Mouse (Mus musculus) lung, adult 10 weeks (tissue): ENCODE data around the gene Kctd20. TPM values are rescaled to one million over a fixed set of nuclear protein-coding genes. Genes with fewer than 3 reads are reported as not detected.

Source experiments
- polyA plus RNA-seq: library from polyadenylated mRNA; stranded (reverse); fragments of 350-450 nt; fragmentation: Illumina TruSeq; extraction: RNeasy Lipid Tissue Mini Kit (QIAGEN cat#74804); gene quantifications from one replicate; pipeline ENCODE4 v1.2.3, GENCODE M21; 2014; ENCODE audit warnings: low read depth, low replicate concordance; ENCODE audit not compliant: insufficient read depth

Gene Kctd20
- polyA plus RNA-seq, result 29.1 TPM

DNA sequence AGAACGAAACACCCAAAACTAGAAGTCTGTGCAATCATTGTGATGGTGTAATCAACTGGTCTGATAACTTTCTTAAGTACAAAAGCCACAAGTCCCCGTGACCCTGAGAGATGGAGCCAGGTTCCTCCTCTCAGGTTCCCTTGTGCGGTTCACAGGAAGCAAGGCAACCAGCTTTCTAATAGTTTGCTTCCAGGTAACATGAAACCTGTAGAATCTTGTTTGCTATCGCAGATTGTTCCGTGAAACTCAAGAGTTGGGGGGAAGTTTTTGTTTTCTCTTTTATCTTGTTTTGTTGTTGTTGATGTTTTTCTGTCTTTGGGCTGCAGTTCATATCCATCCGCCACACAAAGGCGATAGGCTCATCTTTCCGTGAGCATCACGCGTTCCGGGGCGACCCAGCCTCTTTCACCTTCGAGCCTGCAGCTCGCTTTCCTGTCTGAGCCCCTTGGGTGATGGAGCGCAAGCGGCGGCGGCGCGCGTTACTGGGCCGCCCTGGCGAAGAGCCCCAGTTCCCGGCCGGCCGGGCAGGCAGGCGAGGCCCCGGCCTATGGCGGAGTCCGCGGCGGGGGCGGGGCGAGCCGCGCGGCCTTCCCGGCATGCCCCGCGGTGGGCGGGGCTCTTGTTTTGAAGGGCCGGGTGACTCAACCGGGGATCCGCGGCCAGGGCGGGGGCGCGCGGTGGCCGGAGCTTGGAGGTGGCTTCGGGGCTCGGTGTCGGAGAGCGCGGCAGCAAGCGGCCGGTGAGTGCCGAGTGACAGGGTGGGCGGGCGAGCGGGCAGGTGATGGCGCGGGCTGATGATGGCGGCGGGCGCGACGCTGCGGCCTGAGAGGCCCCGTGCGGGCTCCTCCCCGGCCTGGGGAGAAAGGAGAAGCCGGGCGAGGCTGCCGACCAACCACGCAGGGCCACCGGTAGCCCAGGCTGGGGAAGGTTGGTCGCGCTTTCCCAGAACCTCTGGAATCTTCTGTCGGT lies at the start of gene Kctd20:
Kctd20 (plus strand) TSS at position 120 of the 969 bp plus-strand sequence.

DNA sequence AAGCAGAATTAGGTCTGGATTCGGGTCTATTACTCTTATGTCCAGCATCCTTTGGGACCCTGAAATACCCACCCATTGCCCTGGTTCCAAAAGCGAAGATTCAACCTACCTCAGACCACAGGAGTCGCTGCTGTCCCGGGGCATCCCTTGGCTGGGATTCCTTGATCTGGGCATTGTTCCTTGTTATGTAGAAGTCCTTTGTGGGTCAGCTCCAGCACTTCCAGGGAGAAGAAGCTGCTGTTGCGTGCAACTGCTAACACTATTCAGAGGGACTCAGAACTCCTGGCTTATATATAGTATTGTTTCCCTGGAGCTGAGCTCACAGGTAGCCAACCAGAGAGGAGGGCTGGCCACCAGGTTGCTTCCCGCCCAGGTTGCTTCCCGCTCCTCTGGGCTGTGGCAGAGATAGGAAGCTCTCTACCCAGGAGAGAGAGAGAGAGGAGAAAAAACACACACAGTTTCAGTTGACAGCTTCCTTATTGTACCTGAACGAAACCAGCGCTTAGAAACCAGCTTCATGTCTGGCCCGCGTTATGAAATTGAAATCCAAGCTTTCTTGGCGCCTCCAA lies 36.6 kb upstream of the Kctd20 start, which contains the start of gene 4930539E08Rik:
4930539E08Rik (minus strand) TSS at position 265 of the 569 bp plus-strand sequence.

DNA sequence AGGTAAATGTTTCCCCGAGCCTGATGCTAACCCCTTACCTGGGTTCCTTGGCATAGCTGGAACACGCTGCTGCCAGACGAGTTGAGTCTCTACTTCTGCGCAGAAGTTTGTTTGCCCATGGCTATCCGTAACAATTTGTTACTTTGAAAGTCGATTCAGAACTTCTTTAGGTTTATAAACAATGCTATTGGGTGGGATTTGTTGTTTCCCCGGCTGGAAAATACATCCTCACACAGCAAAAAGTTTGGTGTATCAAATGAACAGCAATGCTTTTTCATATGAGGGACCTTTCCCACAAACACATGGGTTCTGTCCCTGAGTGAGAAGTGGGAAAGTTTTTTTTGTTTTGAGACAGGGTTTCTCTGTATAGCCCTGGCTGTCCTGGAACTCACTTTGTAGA lies 8.0 kb upstream of the Kctd20 start, which contains the start of gene Pxt1:
Pxt1 (minus strand) TSS at position 101 of the 400 bp plus-strand sequence.

DNA sequence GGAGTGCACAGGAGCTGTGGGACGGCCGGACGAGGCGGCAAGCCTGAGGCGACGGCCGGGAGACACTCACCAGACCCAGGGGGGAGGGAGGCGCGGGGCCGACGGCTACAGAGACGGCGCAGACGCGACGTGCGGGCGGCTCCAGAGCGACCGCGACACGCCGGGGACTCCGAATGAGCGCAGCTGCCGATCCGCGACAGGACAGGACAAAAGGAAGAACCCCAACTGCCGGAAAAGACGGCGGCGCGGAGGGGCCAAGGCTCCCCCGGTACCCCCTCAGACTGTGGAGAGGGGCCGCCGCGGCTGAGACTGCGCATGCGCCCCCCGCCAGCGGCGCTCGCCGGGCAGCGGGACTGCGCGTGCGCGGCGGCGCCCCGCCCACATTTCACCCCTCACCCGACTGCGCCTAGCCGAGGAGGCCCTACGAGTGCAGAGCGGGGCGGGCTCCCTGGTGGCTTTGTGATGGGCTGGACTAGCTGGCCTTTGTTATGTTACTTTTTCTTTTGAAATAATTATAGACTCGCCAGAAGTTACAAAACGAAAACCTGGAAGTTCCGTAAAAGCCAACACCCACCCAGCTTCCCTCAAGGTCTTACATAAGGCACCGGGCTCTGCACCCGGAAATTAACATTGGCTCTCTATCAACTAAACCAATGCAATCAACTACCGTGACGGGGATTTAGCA lies 56.0 kb downstream of the Kctd20 start, which contains the start of gene Stk38:
Stk38 (minus strand) TSS at position 355 of the 685 bp plus-strand sequence.

Other genes with a start within 250 kb of the Kctd20 start
- gene AC170998.1, start 225.9 kb upstream of the Kctd20 start, polyA plus RNA-seq, result not detected
- gene Mapk13, start 182.7 kb upstream of the Kctd20 start, polyA plus RNA-seq, result 20.9 TPM
- gene Brpf3, start 150.9 kb upstream of the Kctd20 start, polyA plus RNA-seq, result 10.6 TPM
- not detected for gene Pnpla1, start 93.5 kb upstream of the Kctd20 start, polyA plus RNA-seq
- gene 4930539E08Rik, start 36.6 kb upstream of the Kctd20 start, polyA plus RNA-seq, result 0.07 TPM
- not detected for gene Pxt1, start 8.1 kb upstream of the Kctd20 start, polyA plus RNA-seq
- 42.7 TPM for gene Stk38, start 56.0 kb downstream of the Kctd20 start, polyA plus RNA-seq
- 149 TPM for gene Srsf3, start 80.7 kb downstream of the Kctd20 start, polyA plus RNA-seq
- 98.5 TPM for gene Cdkn1a, start 139.0 kb downstream of the Kctd20 start, polyA plus RNA-seq
- gene Rab44, start 162.2 kb downstream of the Kctd20 start, polyA plus RNA-seq, result 6.1 TPM